Mouse (Mus musculus) megakaryocyte, embryonic 14.5 days (primary cell): ENCODE data around the gene Bloc1s3.

Experiments used
- FLI1 ChIP-seq: IDR thresholded peaks from 2 replicates; pipeline ENCODE4 v1.6.1; 2012; ENCODE audit warnings: low read length, inconsistent platforms, mixed read lengths
- GATA1 ChIP-seq: IDR thresholded peaks from 3 replicates; pipeline ENCODE4 v1.6.1; 2012; ENCODE audit warnings: mixed read lengths, low read length, inconsistent platforms, borderline replicate concordance

- TF ChIP-seq GATA1, result no peak
- no peak for TF ChIP-seq FLI1
These were observed 51.5 kb downstream of the Bloc1s3 start for GRCm38 (mm10) chr7:19456628-19457027.
